Mouse (Mus musculus) cortical plate, adult 2 months (tissue): Measurements from ENCODE around the gene Tmem247. TPM values are rescaled to one million over a fixed set of nuclear protein-coding genes. Genes with fewer than 3 reads are reported as not detected.

ENCODE experiments used
- H3K27ac ChIP-seq: fragments of 200-500 bp; 2 replicates; pipeline ENCODE4 v1.5.1; 2012; ENCODE audit warnings: low read length, control low read depth, inconsistent platforms; ENCODE audit not compliant: insufficient read depth
- H3K4me1 ChIP-seq: fragments of 200-500 bp; 2 replicates; pipeline ENCODE4 v1.6.1; 2011; ENCODE audit warnings: low read length; ENCODE audit not compliant: control insufficient read depth, insufficient read depth
- H3K4me3 ChIP-seq: fragments of 200-500 bp; 2 replicates; pipeline ENCODE4 v1.5.1; 2011; ENCODE audit warnings: mild to moderate bottlenecking, low read length, control low read depth; ENCODE audit not compliant: insufficient read depth
- CTCF ChIP-seq: fragments of 200-500 bp; IDR thresholded peaks from 2 replicates; pipeline ENCODE4 v1.5.1; 2011; ENCODE audit warnings: mild to moderate bottlenecking, control low read depth, low read length; ENCODE audit not compliant: insufficient read depth; ENCODE audit errors: extremely low read depth
- POLR2A ChIP-seq: fragments of 200-500 bp; IDR thresholded peaks from 2 replicates; pipeline ENCODE4 v1.6.1; 2011; ENCODE audit warnings: mild to moderate bottlenecking, low read length, control low read depth; ENCODE audit not compliant: insufficient read depth; ENCODE audit errors: extremely low read depth
- polyA plus RNA-seq: library from polyadenylated mRNA; depleted of rRNA; stranded (reverse); fragments of >200 nt; gene quantifications from 2 replicates; pipeline ENCODE4 v1.2.3, GENCODE M21; 2012

The Tmem247 gene
- polyA plus RNA-seq, 1 experiment, result not detected

DNA sequence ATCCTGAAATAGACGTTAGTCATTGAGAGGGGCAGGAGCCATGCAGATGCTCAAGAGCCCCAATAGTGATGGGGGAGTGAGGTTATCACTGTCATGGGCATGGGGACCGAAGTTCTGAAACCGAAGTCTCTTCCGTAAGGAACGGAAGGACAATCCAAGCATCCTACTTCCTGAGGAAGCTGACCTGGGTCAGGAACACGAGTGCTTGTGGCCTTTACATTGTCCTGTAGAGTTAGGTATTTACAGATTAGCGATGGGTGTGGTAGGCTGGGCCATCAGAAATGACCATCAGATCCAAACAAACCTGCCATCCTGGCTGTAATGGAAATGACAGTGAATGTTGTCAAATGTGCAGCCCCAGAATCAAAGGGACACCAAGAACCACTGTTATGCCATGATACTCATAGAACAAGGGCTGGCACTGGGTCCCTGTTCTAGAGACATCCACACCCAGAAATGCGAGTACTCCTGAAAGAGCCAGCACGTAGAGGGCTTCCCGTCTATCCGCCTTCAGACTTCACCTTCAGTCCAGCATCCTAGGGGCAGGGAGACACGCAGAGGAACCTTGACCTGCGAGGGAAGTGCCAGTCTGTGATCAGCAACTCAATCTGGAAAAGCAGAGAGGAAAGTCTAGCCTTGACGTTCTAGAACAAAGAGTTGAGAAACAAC is 14.6 kb upstream of the Tmem247 start:
- TF ChIP-seq CTCF (no peak), POLR2A (no peak)
- no peak overlapping the region for H3K27ac ChIP-seq
- H3K4me3 ChIP-seq, result no peak overlapping the region
- H3K4me1 ChIP-seq, result peaks cover 2% of the 10 kb centered on the region; the same call in 1 of the 2 replicates

GRCm38 (mm10) chr17:86903596-86903995 is 13.6 kb upstream of the Tmem247 start:
- no peak for TF ChIP-seq CTCF
- no peak for TF ChIP-seq POLR2A
- no peak overlapping the region for H3K27ac ChIP-seq
- peaks cover 2% of the 10 kb centered on the region; the same call in 1 of the 2 replicates for H3K4me1 ChIP-seq
- no peak overlapping the region for H3K4me3 ChIP-seq

GRCm38 (mm10) chr17:86904206-86904605 is 12.9 kb upstream of the Tmem247 start:
- no peak overlapping the region for H3K4me3 ChIP-seq
- H3K27ac ChIP-seq, result no peak overlapping the region
- H3K4me1 ChIP-seq, result peaks cover 2% of the 10 kb centered on the region; the same call in 1 of the 2 replicates
- TF ChIP-seq POLR2A (no peak), CTCF (no peak)

GRCm38 (mm10) chr17:86905297-86906135 is 11.6 kb upstream of the Tmem247 start:
- TF ChIP-seq CTCF (peak; percentile 40), POLR2A (no peak)
- no peak overlapping the region for H3K4me3 ChIP-seq
- H3K27ac ChIP-seq, result no peak overlapping the region

GRCm38 (mm10) chr17:86906136-86906461 is 11.0 kb upstream of the Tmem247 start:
- H3K4me1 ChIP-seq, result peaks cover 2% of the 10 kb centered on the region; the same call in 1 of the 2 replicates
- H3K4me3 ChIP-seq, result no peak overlapping the region
- no peak overlapping the region for H3K27ac ChIP-seq
- TF ChIP-seq CTCF (peak; percentile 94), POLR2A (no peak)

More at GRCm38 (mm10) chr17:86905297-86906135, 11.6 kb upstream of the Tmem247 start:
- peaks cover 2% of the 10 kb centered on the region; the same call in 1 of the 2 replicates for H3K4me1 ChIP-seq

DNA sequence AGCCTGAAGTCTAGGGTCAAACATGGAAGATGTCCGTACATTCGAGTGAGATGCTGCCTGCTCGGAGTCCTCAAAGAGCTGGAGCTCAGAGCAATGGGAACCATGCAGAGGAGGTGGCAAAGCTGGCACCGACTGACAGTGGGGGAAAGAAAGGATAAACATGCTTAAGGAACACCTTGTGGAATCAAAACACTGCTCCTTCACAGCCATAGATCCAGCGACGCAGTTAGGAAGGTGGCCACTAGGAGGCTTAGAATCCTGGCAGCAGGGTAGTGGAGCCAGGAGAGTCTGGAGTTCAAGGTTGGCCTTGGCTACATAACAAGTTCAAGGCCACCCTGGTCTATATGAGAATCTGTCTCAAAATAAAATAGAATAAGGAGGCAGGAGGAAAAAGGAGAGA is 10.5 kb upstream of the Tmem247 start:
- Histone ChIP-seq H3K4me1 (peaks cover 2% of the 10 kb centered on the region; the same call in 1 of the 2 replicates), H3K27ac (no peak overlapping the region), H3K4me3 (no peak overlapping the region)
- TF ChIP-seq CTCF (0 out of 2 replicates have a peak, but pooled peaks have one; percentile 18), POLR2A (no peak)

- Histone ChIP-seq H3K27ac (no peak overlapping the region), H3K4me1 (peaks cover 2% of the 10 kb centered on the region; the same call in 1 of the 2 replicates), H3K4me3 (no peak overlapping the region)
- TF ChIP-seq POLR2A (no peak), CTCF (no peak)
Observed at GRCm38 (mm10) chr17:86907092-86907491, 10.1 kb upstream of the Tmem247 start.

DNA sequence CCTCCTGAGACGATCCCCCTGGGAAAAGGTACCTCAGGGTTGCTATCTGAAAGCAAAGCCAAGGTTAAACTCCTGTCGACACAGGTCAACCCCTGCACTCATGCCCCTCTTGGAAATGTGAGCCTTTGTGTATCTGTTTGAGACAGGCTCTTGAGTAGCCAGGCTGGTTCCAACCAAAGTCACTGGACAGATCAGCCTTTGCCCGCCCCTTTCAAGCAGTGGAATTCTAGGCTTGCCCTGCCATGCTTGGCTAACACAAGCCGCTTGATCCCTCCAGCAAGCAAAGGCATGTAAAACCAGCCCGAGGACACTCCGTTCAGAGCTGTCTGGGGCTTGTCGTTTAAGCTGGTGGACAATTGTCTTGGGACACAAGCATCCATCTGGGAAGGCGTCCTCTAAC is 8.8 kb upstream of the Tmem247 start:
- Histone ChIP-seq H3K4me3 (no peak overlapping the region), H3K4me1 (peaks cover 2% of the 10 kb centered on the region; the same call in 1 of the 2 replicates), H3K27ac (no peak overlapping the region)
- TF ChIP-seq POLR2A, result no peak
- no peak for TF ChIP-seq CTCF

GRCm38 (mm10) chr17:86909733-86910495 is 7.2 kb upstream of the Tmem247 start:
- TF ChIP-seq POLR2A (no peak), CTCF (peak; percentile 66)
- no peak overlapping the region for H3K4me3 ChIP-seq
- no peak overlapping the region for H3K27ac ChIP-seq
- peaks cover 2% of the 10 kb centered on the region; the same call in 1 of the 2 replicates for H3K4me1 ChIP-seq

DNA sequence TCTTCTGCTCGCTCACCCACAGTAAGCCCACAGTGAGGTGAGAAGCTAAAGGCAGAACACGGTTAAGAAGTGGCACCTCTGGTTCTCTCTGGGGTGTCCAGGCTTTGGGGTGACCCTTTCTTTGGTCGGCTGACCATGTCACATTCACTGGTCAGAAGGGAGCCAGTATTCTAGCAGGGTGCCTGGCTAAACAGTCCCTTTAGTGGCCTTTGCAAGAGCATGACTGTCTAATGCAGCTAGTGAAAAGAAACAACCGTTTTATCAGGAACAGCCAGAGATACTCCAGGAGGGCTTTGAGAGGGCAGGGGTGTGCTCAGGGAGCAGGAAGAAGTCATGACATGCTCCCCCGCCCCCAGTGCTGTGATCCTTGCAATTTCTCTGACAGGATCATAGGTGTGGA is 5.9 kb upstream of the Tmem247 start:
- H3K4me3 ChIP-seq, result no peak overlapping the region
- TF ChIP-seq CTCF (no peak), POLR2A (no peak)
- H3K27ac ChIP-seq, result no peak overlapping the region
- H3K4me1 ChIP-seq, result peaks cover 2% of the 10 kb centered on the region; the same call in 1 of the 2 replicates
